Mouse (Mus musculus) liver, postnatal 0 days (tissue): ENCODE measurements around the gene Enpp5.

Experiments used
- CTCF ChIP-seq: sonication (generic); IDR thresholded peaks from 2 replicates; pipeline ENCODE4 v1.5.1; 2016; ENCODE audit warnings: antibody characterized with exemption, low read depth
- EP300 ChIP-seq: IDR thresholded peaks from 2 replicates; pipeline ENCODE4 v1.6.1; 2016; ENCODE audit warnings: antibody characterized with exemption, low read depth, mild to moderate bottlenecking

DNA sequence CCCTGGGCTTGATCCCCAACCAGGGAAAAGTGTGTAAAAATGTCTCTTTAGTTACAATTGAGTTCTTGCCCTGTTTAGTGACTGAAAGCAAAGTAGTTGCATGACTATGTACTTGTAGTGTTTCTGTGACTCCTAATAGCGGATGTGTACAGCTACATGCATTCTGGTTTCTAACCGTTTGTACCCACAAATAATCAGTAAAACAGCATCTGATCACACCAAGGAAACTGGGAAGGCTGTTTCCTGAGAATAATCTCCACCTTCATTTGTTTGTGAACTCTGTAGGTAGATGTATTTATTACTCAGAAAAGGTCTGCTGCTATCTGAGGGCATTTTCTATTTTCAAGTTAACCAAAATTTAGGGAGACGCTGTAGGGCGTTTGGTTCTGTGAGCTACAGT lies 4.5 kb downstream of the Enpp5 start:
- TF ChIP-seq CTCF: no peak
- TF ChIP-seq EP300: no peak
